Mouse (Mus musculus) ZHBTc4 (cell line): ENCODE data around the gene Sept11.
A peak's percentile ranks its signal among the peaks of the same experiment; 100 is the strongest.

ENCODE experiments used
- DNase-seq: peaks from one replicate; pipeline ENCODE4 v3.0.0-alpha.2; 2011; ENCODE audit warnings: low read depth, low spot score

Gene Sept11

GRCm38 (mm10) chr5:93095301-93095700 is 2.1 kb downstream of the Sept11 start:
- no peak for DNase-seq

- DNase-seq, result no peak
Observed at GRCm38 (mm10) chr5:93097204-93097906, 4.1 kb downstream of the Sept11 start.

- no peak for DNase-seq
Observed at GRCm38 (mm10) chr5:93098219-93098618, 5.0 kb downstream of the Sept11 start.

GRCm38 (mm10) chr5:93098811-93099210 is 5.6 kb downstream of the Sept11 start:
- no peak for DNase-seq

GRCm38 (mm10) chr5:93100906-93101305 is 7.7 kb downstream of the Sept11 start:
- DNase-seq, result no peak

- peak; percentile 57 for DNase-seq
Observed at GRCm38 (mm10) chr5:93101371-93101791, 8.1 kb downstream of the Sept11 start.

GRCm38 (mm10) chr5:93103603-93104002 is 10.4 kb downstream of the Sept11 start:
- no peak for DNase-seq

- DNase-seq, result no peak
Observed at GRCm38 (mm10) chr5:93104987-93105823, 12.0 kb downstream of the Sept11 start.

- no peak for DNase-seq
Observed at GRCm38 (mm10) chr5:93106048-93106447, 12.8 kb downstream of the Sept11 start.

- DNase-seq, result no peak
Observed at GRCm38 (mm10) chr5:93108703-93109102, 15.5 kb downstream of the Sept11 start.

- no peak for DNase-seq
Observed at GRCm38 (mm10) chr5:93109555-93109954, 16.3 kb downstream of the Sept11 start.

GRCm38 (mm10) chr5:93112290-93112689 is 19.1 kb downstream of the Sept11 start:
- no peak for DNase-seq

GRCm38 (mm10) chr5:93113517-93113916 is 20.3 kb downstream of the Sept11 start:
- DNase-seq, result no peak

GRCm38 (mm10) chr5:93114515-93114914 is 21.3 kb downstream of the Sept11 start:
- DNase-seq, result no peak

- no peak for DNase-seq
Observed at GRCm38 (mm10) chr5:93115059-93115458, 21.8 kb downstream of the Sept11 start.

- no peak for DNase-seq
Observed at GRCm38 (mm10) chr5:93115854-93116253, 22.6 kb downstream of the Sept11 start.

GRCm38 (mm10) chr5:93117648-93118047 is 24.4 kb downstream of the Sept11 start:
- no peak for DNase-seq

GRCm38 (mm10) chr5:93121660-93122059 is 28.4 kb downstream of the Sept11 start:
- no peak for DNase-seq

- DNase-seq, result no peak
Observed at GRCm38 (mm10) chr5:93124031-93124826, 31.0 kb downstream of the Sept11 start.

- no peak for DNase-seq
Observed at GRCm38 (mm10) chr5:93125325-93125724, 32.1 kb downstream of the Sept11 start.

- peak; percentile 88 for DNase-seq
Observed at GRCm38 (mm10) chr5:93126222-93126929, 33.1 kb downstream of the Sept11 start.
